Mouse (Mus musculus): ENCODE measurements around the gene Usp18. TPM values are rescaled to one million over a fixed set of nuclear protein-coding genes. Genes with fewer than 3 reads are reported as not detected.

Gene Usp18
- polyA plus RNA-seq, 1 experiment from 2014 or later, result 1.7 TPM

DNA sequence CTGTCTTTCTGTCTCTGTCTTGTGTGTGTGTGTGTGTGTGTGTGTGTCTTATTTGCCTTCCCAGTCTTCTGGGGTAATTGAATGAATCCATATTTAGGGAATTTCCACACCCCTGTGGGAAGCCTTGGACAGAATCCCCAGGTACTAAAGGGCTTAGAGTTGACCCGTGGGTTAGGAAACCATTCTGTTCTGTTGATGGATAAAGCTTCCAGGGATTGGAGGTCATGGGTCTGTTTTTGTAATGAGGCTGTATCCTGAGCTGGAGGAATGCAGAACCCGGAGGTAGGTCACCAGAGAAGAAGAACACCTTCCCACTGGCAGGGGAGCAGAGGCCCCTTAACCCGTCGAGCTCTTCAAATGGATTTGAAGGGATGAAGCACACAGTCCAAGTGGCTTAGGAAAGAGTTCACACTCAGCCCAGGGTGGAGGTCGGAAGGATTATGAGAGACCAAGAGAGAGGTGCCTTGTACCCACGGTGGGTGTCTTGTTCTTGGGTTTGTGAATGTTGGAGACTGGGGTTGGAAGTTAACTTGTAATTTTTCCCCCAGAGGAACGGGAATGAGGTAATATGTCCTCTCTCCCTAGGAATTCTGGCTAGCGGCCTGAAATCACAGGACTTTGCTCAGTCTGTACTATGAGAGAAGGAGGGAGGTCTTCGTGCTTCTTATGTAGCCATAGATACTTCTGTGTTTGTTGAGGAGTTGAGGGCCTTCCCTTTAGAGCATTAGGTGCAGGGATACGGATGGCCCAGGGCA lies 57.9 kb downstream of the Usp18 start:
- Histone ChIP-seq H3K9ac (no peak overlapping the region), H3K27ac (no peak overlapping the region), H3K4me3 (no peak overlapping the region), H3K27me3 (no peaks in the 10 kb centered on the region), H3K9me3 (replicated peaks) (no peaks in the 10 kb centered on the region), H3K4me2 (no peak overlapping the region), H3K36me3 (no peaks in the 10 kb centered on the region), H3K4me1 (replicated peaks) (peaks cover 12% of the 10 kb centered on the region)
- ATAC-seq (replicated peaks; ENCODE audit: insufficient number of reproducible peaks, insufficient read depth, low FRiP score, low read depth), result no peak
- WGBS, result 71% methylated on average over 10 of the region's 10 CpGs

DNA sequence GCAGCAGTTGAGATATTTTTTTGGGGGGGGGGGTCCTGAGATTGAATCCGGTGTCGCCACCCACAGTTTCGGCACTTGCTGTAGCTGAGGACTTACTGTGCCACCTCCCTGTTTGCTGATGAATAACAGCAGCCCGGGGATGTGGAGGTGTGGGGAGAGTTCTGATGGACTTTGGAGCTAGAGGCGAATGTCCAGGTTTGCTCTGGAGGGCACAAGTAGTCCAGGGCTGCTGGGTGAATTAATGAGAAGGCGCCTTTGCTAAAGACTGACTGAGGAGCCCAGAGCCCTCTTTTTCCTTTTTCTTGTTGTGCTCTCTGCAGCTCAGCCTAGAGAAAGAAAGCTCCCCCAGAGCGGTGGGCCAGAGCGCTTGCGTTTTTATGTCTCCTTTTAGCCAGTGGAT lies 58.9 kb downstream of the Usp18 start:
- Histone ChIP-seq H3K4me2 (no peak overlapping the region), H3K36me3 (no peaks in the 10 kb centered on the region), H3K4me3 (no peak overlapping the region), H3K27me3 (no peaks in the 10 kb centered on the region), H3K27ac (no peak overlapping the region), H3K9me3 (replicated peaks) (no peaks in the 10 kb centered on the region), H3K4me1 (replicated peaks) (peaks cover 10% of the 10 kb centered on the region), H3K9ac (no peak overlapping the region)
- ATAC-seq (replicated peaks; ENCODE audit: insufficient number of reproducible peaks, insufficient read depth, low FRiP score, low read depth), result no peak
- 80% methylated on average over 9 of the region's 9 CpGs for WGBS

DNA sequence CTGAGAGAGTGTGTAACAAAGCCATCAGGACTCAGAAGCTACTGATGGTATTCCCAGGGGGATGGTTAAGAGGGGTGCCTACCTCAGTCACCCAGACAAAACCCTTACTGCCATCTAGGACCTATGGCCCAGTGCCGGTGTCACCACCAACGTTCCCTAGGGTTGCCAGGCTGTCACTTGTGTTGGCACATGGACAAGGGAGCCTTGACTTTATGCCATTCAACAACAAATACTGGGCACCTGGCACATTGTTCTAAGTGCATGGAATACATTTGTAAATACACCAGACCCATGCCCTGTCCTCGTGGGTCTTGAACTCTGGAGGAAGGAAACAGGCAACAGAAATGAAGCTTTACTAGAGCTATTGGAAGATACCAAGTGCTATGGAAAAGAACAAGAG lies 59.9 kb downstream of the Usp18 start:
- 81% methylated on average over 3 of the region's 3 CpGs for WGBS

GRCm38 (mm10) chr6:121310984-121311383 lies 65.3 kb downstream of the Usp18 start:
- Histone ChIP-seq H3K27me3 (no peaks in the 10 kb centered on the region), H3K9ac (no peak overlapping the region), H3K4me1 (replicated peaks) (no peaks in the 10 kb centered on the region), H3K9me3 (replicated peaks) (no peaks in the 10 kb centered on the region), H3K4me2 (no peak overlapping the region), H3K27ac (no peak overlapping the region), H3K36me3 (no peaks in the 10 kb centered on the region), H3K4me3 (no peak overlapping the region)
- ATAC-seq (replicated peaks; ENCODE audit: insufficient number of reproducible peaks, insufficient read depth, low FRiP score, low read depth), result no peak
- WGBS, result 84% methylated on average over 6 of the region's 6 CpGs

More for the DNA sequence above, 59.9 kb downstream of the Usp18 start:
- H3K36me3 ChIP-seq, result no peaks in the 10 kb centered on the region
- no peak overlapping the region for H3K9ac ChIP-seq
- no peak overlapping the region for H3K4me3 ChIP-seq
- H3K9me3 ChIP-seq (replicated peaks), result no peaks in the 10 kb centered on the region
- H3K27me3 ChIP-seq, result no peaks in the 10 kb centered on the region
- H3K4me1 ChIP-seq (replicated peaks), result peaks cover 3% of the 10 kb centered on the region
- no peak overlapping the region for H3K27ac ChIP-seq
- ATAC-seq (replicated peaks; ENCODE audit: insufficient number of reproducible peaks, insufficient read depth, low FRiP score, low read depth), result no peak
- no peak overlapping the region for H3K4me2 ChIP-seq

GRCm38 (mm10) chr6:121319099-121319498 lies 73.4 kb downstream of the Usp18 start:
- WGBS, result 61% methylated on average over 6 of the region's 6 CpGs
- no peak overlapping the region for H3K9ac ChIP-seq
- H3K27ac ChIP-seq, result no peak overlapping the region
- H3K4me3 ChIP-seq, result no peak overlapping the region
- no peak overlapping the region for H3K4me2 ChIP-seq
- H3K27me3 ChIP-seq, result no peaks in the 10 kb centered on the region
- no peaks in the 10 kb centered on the region for H3K9me3 ChIP-seq (replicated peaks)
- no peak for ATAC-seq (replicated peaks; ENCODE audit: insufficient number of reproducible peaks, insufficient read depth, low FRiP score, low read depth)
- no peaks in the 10 kb centered on the region for H3K36me3 ChIP-seq
- no peaks in the 10 kb centered on the region for H3K4me1 ChIP-seq (replicated peaks)

Other genes with a start within 250 kb of the Usp18 start
- 25.0 and 26.6 TPM in 2 replicates for gene Mical3, start 114.9 kb upstream of the Usp18 start, polyA plus RNA-seq (2015; fragmentation: Nextera tagmentation; extraction: Ambion mirVana)
- 5.6 and 7.2 TPM in 2 replicates for gene Pex26, start 62.2 kb upstream of the Usp18 start, polyA plus RNA-seq (2015; fragmentation: Nextera tagmentation; extraction: Ambion mirVana)
- gene Tuba8, start 35.2 kb upstream of the Usp18 start, polyA plus RNA-seq (2015; fragmentation: Nextera tagmentation; extraction: Ambion mirVana), result 0.58 and 1.7 TPM in 2 replicates
- gene Slc6a13, start 54.3 kb downstream of the Usp18 start, polyA plus RNA-seq (2015; fragmentation: Nextera tagmentation; extraction: Ambion mirVana), result 5.6 and 5.7 TPM in 2 replicates
- gene Slc6a12, start 97.2 kb downstream of the Usp18 start, polyA plus RNA-seq (2015; fragmentation: Nextera tagmentation; extraction: Ambion mirVana), result not detected in 2 replicates
- 0.19 TPM in 1 of 2 replicates, not detected in the other for gene Iqsec3, start 227.8 kb downstream of the Usp18 start, polyA plus RNA-seq (2015; fragmentation: Nextera tagmentation; extraction: Ambion mirVana)

Measured in heart, embryonic 15.5 days (tissue).